Mouse (Mus musculus): ENCODE measurements at regions not wholly inside any gene's neighbourhood (a gene's known extent, or its start where the extent isn't known, plus 50 kb on each side); places are given as distances from the start of the nearest gene placed in this dataset.
"Not testable (repeated sequence)": the region's sequence is repeated elsewhere in the genome, so short reads cannot be mapped to it uniquely, and the experiment has no call there.

- no peak for DNase-seq (ENCODE audit: extremely low read depth, low read depth, low spot score)
Measured at GRCm38 (mm10) chr3:34709553-34709952, 59.3 kb downstream of the Sox2 start.

- DNase-seq (ENCODE audit: extremely low read depth, low read depth, low spot score): not testable (repeated sequence)
Measured at GRCm38 (mm10) chr3:34712137-34712536, 61.9 kb downstream of the Sox2 start.

GRCm38 (mm10) chr3:34722506-34722905 is 72.3 kb downstream of the Sox2 start:
- DNase-seq (ENCODE audit: extremely low read depth, low read depth, low spot score): no peak

DNA sequence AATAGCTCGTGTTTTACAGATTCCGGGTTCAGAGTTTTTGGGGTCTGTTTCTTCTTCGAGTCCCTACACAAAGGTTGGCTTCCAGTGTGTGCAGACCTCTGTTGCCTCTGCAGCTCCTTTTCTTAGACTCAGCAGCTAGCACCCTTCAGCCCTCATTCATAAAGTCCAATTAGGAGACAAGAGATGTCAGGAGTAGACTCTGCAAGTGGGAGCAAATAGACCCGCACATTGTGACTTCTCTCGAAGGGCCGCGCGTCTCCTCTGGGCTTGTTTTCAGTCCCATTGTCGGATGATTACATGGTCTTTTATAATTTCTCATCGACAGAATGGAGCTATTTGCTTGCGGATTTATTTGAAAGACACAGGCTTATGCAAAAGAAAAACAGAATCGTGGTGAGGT is 76.8 kb downstream of the Sox2 start:
- no peak for DNase-seq (ENCODE audit: extremely low read depth, low read depth, low spot score)

DNA sequence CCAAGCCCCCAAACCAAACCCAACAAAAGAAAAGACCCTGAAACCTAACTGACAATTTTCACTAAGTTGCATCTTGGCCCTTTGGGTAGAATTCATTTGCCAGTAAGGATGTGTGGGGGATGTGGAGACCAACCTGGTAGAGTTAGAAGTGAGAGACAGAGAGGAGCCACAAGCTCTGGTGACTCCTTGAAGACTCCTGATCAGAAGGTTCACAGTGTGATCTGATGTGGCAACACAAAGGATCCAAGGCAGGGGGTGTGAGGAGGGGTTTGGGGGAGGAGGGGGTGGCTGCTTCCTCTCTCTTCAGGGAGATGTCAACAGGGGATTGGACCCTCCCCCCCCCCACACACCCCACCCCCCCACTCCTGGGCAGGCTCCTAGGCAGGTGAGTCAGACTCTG is 78.1 kb downstream of the Sox2 start:
- DNase-seq (ENCODE audit: extremely low read depth, low read depth, low spot score): no peak

DNA sequence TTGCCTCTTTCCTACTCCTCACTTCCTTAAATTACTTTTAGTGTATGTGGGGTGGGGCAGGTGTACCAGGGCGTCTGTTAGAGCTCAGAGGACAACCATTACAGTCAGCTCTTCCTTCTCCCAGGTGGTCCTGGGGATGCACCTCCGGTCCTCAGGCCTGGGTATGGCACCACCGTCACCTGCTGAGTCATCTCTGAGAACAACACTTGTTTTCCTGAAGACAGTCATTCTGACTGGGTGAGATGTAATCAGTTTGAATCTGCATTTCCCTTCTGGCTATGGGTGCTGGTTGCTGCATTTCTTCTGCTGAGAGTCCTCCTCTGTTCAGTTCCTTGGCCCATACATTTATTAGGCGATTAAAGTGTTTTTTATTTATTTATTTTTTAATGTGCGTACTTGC is 84.8 kb downstream of the Sox2 start:
- DNase-seq (ENCODE audit: extremely low read depth, low read depth, low spot score): no peak

DNA sequence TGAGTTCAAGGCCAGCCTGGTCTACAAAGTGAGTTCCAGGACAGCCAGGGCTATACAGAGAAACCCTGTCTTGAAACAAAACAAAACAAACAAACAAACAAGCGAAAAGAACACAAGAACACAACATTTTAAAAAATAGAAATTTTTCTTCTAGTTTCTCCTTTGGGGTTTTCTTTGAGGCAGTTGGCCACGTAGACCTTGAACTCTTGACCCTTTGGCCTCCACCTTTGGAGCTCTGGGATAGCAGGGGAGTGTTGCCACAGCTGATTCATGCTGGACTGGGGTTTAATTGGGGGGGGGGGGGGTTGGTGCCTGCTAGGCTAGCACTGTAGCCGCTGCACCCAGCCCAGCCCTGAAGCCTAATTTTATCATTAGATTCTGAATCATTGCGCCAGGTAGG is 87.8 kb downstream of the Sox2 start:
- DNase-seq (ENCODE audit: extremely low read depth, low read depth, low spot score): no peak

DNA sequence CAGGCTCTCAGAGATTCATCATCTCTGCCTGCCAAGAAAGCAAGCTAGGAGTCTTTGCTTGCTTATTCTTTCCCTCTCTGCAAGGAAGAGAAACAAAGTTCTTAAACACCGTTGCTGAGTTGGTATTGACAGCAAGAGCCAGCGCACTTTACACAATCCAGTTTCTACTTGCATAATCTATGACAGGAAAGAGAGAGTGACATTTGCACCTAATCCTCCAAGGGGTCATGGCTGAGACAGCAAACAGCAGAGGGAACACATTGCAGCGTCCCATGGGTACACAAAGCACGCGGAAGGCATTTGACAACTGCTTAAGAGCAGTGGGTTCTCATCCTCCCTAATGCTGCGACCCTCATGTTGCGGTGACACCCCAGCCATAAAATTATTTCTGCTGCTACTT is 88.7 kb downstream of the Sox2 start:
- no peak for DNase-seq (ENCODE audit: extremely low read depth, low read depth, low spot score)

DNA sequence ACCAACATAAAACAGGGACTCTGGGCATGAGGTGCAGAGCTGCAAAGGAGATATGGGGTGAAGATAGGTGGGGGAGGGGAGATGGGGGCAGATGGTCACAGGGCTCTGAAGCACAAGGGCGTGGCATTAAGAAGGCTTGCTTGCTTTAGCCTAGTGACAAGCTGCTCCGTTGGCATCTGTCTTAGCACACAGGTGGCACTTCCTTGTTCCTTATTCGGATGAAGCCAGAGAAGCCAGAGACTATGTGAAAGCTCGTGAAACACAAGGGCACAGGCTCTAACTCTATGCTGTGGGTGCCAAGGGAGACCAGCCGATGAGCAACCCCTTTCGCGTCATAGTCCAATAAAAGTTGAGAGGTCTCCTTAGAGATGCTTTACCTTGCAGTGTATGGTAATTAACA is 89.5 kb downstream of the Sox2 start:
- no peak for DNase-seq (ENCODE audit: extremely low read depth, low read depth, low spot score)

DNA sequence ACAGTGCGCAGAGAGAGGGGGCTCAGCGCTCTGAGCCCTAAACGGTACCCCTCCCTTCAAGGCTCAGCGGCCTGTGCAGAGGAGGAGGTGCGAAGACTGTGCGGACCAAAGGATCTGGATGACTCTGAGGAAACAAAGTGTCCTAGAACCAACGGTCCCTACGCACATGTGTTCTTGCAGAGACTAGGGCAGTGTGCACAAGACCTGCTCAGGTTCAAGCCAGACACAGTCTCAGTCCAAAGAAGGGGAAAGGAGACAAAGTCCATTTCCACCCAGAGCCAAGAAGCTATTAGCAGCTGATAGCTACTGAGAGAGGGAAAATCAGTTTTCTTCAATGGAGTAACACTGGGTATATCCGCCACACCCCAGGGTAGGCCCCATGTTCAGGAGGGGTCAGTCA is 89.9 kb downstream of the Sox2 start:
- DNase-seq (ENCODE audit: extremely low read depth, low read depth, low spot score): no peak

DNA sequence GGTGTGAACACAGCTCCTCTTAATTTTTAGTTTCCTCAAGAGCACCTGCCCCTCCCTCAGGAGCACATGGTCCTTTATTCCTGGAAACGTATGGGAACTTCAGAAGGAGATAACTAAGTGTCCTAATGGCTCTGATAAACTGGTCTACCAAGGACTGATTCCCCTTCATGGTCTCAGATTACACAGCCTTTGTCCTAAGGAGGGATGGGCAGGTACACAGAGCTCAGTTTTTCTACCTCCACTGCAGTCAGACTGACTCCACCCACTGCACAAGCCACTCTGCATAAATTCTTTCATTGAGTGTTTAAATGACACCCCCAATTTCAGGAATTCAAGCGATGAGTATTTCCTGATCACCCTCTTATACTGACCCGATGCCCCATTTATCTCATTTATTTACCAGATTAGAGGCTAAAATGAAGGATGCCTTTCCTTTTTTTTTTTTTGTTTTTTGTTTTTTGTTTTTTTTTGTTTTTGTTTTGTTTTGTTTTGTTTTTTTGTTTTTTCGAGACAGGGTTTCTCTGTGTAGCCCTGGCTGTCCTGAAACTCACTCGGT is 95.1 kb downstream of the Sox2 start:
- DNase-seq (ENCODE audit: extremely low read depth, low read depth, low spot score): no peak

- no peak for DNase-seq (ENCODE audit: extremely low read depth, low read depth, low spot score)
Measured at GRCm38 (mm10) chr3:34747499-34748093, 97.4 kb downstream of the Sox2 start.

DNA sequence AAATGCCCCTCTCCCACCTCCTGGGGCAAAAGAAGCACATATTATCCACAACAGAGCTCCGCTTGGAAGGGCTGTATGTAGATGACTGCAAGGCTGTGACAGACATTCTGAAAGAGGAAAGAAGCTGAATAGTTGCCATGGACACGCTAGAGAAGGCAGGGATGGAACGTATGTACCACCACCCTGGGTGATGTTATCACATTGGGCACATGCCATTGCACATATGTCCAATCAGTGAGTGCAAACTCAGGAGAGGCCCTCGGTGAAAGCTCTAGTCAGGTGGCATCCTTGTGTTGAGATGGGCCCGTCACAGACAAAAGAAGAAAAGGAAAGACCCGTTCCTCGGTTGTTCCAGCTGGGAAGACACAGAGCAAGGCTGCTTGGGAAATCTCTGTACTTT is 99.8 kb downstream of the Sox2 start:
- DNase-seq (ENCODE audit: extremely low read depth, low read depth, low spot score): no peak

DNA sequence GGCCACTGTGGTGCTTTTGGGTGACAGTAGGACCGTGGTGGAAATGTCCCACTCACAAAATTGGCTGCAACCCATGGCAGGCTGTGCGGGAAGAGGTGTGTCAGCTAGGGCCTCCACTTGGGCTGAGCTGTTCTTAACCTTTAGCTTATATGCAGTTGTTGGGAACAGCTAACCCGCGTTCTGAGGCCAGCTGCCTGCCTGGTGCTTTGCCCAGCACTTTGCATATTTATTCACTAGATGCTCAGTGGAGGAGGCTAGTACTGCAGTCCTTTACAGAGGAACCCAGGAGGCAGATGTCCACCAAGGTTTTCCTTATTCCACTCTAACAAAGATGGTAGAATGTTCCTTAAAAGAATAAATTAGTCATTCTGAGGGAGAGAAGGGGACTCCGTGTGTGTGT is 101.3 kb downstream of the Sox2 start:
- DNase-seq (ENCODE audit: extremely low read depth, low read depth, low spot score): no peak

DNA sequence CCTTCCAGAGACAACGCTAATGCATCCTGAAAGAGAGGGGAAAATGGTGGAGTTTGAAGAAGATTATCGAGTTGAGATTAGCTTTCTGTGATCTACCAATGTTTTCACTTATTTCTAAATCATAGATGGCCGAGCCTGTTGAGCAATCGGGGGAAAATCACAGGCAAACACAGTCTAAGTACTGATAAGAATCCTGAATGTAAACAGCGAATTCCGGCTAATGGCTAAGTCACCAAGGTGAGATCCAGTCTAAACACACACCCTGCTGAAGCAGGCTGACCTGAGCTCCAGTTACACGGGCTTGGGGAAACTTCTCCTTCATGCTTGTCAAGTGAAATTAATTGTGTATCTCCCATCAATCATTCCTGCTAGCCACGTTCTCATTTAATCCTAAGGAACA is 103.4 kb downstream of the Sox2 start:
- DNase-seq (ENCODE audit: extremely low read depth, low read depth, low spot score): no peak

GRCm38 (mm10) chr3:34754781-34755180 is 104.6 kb downstream of the Sox2 start:
- DNase-seq (ENCODE audit: extremely low read depth, low read depth, low spot score): no peak

GRCm38 (mm10) chr3:34755282-34755681 is 105.1 kb downstream of the Sox2 start:
- not testable (repeated sequence) for DNase-seq (ENCODE audit: extremely low read depth, low read depth, low spot score)

DNA sequence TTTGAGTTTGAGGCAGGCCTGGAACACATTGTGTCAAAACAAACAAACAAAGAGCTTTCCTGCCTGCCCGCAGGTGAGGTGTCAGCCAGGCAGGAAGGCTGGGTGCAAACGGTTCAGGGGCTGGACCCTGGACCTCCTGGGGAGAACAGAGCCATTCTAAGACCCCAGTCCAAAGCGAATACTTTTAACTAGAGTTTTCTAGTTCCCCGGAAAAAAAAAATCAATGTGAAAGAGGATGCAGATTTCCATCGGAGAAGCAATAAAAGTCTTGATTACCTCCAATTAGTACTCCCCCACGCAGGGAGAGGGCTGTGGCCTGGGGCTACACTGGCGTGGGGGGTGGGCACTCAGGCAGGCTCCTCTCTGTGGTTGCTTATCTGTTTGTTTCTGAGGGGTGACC is 106.4 kb downstream of the Sox2 start:
- DNase-seq (ENCODE audit: extremely low read depth, low read depth, low spot score): no peak

DNA sequence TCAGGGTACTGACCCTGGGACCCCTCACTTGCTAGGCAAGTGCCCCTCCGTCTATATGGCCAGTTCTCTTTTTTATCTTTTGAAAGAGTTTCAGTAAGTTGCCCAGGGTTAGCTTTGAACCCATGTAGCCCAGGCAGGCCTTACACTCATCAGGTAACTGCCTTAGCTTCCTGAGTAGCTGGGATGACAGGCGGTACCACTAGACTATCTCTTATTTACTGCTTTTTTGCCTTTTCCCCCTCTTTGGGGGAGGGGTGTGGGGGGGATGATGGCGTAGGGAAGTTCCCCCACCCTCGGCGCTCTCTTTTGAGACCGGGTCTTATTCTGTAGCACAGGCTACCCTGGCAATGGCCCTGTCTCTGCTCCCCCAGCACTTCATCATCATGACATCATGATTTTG is 106.9 kb downstream of the Sox2 start:
- DNase-seq (ENCODE audit: extremely low read depth, low read depth, low spot score): no peak

GRCm38 (mm10) chr3:34757813-34758510 is 107.8 kb downstream of the Sox2 start:
- no peak for DNase-seq (ENCODE audit: extremely low read depth, low read depth, low spot score)

DNA sequence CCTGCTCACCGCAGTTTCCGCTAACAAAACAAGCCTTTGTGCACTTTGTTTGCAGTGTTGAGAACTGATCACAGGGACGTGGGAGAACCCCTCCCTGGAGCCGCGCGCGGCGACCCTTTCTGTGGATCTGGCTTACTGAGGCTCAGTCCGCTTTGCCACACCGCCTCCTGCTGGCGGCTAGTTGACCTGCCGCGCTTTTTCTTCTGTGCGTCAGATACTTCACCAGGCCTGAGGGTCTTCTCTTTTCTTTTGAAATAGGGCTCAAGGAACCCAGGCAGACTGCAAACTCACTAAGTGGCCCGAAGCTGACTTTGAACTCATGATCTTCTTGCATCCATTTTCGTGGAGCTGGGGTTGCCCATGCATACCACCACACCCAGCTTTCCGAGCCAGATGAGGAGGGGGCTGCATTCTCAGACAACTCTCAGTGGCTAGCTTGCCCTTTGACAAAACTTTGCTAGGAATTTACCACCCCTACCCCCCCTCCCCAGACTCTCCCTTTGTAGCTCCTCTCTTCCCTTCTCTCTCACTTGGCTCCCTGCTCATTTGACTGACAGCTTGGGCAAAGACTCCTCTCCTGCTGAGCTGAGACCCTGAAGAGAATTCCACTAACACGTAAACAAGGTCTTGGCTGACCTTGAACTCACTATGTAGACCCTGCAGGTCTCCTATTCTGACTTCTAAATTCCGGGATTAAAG is 109.9 kb downstream of the Sox2 start:
- no peak for DNase-seq (ENCODE audit: extremely low read depth, low read depth, low spot score)

GRCm38 (mm10) chr3:34761162-34761769 is 111.1 kb downstream of the Sox2 start:
- no peak for DNase-seq (ENCODE audit: extremely low read depth, low read depth, low spot score)
